Mouse (Mus musculus): ENCODE measurements at regions not wholly inside any gene's neighbourhood (a gene's known extent, or its start where the extent isn't known, plus 50 kb on each side); places are given as distances from the start of the nearest gene placed in this dataset.

DNA sequence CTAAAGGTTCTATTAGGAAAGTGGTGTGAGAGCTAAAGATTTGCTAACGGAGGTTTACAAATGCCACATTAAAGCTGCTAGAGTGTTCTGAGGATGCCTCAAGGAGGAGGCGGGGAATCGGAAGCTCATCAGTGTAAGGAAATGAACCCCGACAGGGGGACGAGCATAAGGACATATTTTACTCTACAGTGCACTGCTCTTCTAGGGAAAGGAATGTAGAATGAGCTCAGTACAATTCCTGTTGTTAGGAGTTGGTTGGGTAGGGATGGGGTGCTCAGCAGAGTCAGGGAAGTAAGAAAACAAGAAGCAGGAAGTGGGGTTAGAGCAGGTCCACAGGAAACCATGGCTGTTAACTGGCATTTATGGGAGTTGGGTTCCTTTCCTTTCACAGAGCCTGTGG is 54.6 kb downstream of the Mex3b start:
- DNase-seq (ENCODE audit: low read depth, low spot score): no peak

DNA sequence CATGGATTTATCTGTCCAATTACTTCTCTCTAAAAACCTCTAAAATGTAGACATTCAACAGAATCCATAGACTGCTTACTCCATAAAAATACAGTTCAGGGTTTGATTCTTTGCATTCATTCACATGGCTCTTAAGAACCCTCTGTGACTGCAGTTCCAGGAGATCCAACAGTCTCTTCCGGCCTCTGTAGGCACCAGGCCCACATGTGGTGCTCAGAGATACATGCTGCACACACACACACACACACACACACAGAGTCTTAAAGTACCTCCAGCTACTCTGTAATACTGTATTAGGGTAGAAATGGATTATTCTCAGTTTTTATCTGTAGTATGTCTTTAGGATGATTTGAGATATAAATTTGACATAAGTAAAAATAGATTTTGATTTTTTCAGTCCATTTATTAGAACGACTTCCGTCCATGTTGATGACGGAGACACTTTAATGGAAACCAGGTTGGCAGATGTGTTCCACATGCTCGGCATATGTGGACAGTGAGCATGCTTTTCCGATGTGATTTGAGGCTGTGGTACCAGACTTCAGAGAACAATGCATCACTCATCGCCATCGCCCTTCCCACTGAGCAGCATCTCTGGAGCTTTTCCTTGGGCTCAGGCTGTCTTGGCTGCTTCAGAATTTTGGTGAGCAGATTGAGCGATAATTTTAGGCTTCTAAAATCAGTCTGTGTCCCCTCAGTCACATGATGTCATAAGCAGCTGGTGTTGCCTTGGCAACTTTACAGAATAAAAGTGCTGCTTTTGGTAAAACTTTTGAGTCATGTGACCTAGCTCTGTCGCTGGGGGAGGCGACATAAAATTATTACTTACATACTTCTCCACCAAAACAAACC is 56.3 kb downstream of the Mex3b start:
- DNase-seq (ENCODE audit: low read depth, low spot score): peak; percentile 34

DNA sequence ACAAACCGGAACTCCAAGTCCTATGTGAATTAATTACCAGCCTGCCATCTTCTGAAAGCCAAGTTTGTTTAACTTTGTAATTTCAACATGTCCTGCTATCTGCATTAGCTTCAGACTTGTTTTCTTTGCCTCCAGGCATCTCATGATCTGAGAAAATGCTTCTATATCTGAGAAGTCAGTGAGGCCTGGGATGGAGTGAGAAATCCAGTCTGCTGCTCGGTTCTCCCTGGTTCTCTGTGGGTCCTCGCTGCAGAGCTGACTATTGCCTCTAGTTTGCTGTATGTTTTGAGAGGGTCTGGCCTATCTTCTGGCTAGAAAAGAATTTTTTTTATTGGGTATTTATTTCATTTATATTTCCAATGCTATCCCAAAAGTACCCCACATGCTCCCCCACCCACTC is 57.0 kb downstream of the Mex3b start:
- no peak for DNase-seq (ENCODE audit: low read depth, low spot score)

DNA sequence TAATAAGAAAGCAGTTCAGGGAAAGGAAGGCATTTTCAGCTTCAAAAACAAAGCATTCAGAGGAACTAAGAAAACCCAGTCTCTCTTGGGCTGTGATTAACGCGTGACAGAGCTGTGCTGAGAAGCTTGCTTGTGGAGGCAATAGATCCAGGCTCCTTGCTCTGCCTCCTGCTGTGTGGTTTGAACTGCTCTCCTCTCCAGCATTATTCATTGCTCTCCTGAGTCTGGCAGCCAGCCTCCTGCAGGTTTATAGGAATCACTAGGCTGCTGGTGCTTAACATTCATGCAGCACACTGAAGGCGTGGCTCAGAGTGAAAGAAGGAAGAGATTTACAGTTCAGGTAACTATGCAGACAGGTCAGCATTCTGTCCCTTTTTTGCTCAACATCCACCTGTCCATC is 71.2 kb downstream of the Mex3b start:
- DNase-seq (ENCODE audit: low read depth, low spot score): peak; percentile 30

DNA sequence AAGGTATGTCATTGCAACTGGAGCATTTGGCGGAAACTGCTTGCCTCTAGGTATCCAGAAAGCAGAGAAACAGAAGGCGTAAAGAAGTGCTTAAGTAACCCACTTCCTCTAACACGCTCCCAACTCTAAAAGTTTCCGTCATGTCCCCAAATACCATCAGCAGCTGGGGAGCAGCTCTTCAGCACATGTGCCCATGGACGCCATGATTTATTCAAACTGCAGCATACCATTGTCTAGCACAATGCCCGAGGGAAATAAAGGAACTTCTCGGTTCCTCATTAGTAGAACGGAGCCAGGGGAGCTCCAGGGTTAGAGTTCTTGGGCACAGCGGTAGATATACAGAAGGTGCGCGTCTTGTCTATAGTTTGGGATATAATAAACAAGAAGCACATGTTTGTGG is 72.4 kb downstream of the Mex3b start:
- no peak for DNase-seq (ENCODE audit: low read depth, low spot score)

DNA sequence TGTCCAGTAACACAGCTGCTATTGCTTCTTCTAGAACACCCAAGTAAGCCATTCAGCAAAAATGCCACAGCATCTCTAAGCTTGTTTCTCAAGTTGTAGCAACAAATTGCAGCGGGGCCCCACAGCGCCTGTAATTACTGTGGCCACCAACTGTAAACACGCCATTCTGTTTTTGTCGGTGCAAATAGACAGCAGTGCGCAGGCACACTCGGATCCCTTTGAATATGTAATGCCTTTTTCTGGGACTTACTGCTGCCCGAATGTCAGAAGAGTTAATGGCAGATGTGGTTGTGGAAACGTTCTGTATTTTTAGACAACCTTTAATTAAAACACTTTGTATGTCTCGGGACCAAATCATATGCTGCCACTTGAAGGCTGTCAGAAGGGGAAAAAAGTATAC is 76.2 kb downstream of the Mex3b start:
- no peak for DNase-seq (ENCODE audit: low read depth, low spot score)

DNA sequence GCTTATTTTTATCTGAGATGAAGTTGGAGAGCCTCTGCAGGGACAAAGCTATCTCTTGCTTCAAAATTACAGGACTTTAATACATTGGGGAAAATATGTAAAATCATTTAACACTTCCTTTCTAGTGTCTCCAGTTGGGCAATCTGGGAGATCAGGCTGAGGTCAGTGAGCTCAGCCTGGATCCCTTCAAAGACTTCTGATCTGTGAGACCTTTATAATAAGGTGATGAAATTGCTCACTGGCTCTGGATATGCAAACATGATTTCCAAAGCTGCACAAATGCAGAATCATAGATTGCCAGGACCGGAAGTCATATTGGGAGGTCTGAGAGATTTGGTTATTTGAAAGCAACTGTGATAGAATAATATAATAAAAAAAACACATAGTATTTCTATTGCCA is 76.7 kb downstream of the Mex3b start:
- no peak for DNase-seq (ENCODE audit: low read depth, low spot score)

DNA sequence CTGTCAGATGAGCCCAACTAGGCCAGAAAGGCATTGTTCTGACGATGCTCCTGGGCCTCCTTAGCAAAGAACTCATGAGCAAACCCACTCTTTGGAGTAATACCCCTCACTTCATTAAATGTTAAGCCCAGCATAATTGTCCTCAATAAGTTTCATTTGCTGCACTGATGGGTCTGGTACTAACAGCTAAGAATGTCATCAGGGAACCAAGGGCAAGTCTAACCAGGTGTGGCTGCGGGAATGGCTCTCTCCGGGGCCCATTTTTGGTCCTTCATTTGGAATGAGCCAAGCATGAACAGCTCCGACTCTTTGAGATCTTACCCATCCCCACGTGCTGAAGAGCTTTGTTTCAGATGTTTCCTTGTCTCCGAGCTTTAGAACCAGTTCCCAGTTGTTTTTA is 82.2 kb downstream of the Mex3b start:
- no peak for DNase-seq (ENCODE audit: low read depth, low spot score)

DNA sequence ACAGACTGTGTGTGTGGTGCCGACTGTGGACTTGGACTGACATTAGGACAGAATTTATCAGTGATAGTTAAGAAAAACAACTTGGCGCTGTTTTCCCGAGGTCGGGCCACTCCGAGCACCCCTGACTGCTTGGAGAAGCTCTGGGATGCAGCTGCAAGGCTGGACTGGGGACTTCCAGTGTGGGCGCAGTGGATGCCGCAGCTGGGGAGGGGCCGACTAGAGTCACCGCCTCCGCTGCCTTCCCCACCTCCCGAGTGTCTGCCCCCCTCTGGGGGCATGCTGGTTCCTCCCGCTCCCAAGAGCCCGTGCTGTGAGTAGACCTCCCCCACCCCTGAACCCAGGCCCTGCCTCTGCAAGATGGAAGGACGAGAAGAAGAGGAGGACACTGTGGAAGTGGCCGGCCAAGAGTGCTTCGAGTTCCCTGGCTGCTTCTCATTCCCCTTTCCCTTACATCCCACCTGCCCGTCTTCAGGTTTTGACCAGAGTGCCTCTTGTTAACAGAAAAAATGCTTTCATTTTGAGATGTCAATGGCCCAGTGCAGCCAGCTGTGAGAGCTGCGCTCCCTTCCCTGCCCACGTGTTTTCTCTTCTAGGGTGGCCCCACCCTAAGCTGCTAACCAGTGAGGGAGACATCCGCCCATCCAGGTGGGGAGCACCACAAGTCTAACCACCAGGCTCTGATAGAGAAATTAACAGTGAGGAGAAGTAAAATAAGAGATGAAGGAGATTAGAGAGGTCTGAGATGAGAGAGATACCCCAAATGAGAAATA is 90.3 kb downstream of the Mex3b start:
- DNase-seq (ENCODE audit: low read depth, low spot score): no peak

DNA sequence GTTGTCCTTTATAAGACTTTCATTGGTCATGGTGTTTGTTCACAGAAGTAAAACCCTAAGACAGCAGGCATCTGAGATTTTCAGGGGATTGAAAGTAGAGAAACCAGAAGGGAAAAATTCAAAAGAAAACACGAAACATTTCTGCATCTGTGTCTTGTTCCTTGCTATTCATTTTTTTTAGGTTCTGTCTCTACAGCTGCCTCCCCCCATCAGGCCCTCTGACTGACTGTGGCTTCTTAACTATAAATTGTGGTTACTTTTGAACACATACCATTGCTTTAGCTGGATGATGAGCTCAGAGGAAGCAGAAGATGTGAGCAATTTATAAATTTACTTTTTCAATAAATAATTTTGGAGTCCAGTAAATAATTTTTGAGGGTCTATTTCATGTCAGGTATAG is 103.5 kb downstream of the Mex3b start:
- no peak for DNase-seq (ENCODE audit: low read depth, low spot score)

DNA sequence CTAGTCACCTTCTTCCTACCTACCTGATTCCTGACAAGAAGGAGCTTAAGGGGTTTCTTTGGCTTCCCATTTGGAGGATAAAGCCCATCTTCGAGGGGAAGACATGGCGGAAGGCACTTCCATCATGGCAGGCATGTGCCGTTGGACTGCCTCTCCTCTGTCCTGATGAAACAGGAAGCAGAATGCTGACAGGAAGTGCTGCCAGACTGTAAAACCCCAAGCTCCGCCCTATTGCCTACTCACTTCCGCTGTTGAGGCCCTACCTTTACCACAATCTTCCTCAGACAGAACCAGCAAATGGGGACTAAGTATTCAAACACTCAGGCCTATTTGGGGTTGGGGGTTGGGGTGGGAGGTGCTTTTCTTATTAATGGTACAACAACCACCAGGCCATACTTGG is 104.1 kb downstream of the Mex3b start:
- no peak for DNase-seq (ENCODE audit: low read depth, low spot score)

DNA sequence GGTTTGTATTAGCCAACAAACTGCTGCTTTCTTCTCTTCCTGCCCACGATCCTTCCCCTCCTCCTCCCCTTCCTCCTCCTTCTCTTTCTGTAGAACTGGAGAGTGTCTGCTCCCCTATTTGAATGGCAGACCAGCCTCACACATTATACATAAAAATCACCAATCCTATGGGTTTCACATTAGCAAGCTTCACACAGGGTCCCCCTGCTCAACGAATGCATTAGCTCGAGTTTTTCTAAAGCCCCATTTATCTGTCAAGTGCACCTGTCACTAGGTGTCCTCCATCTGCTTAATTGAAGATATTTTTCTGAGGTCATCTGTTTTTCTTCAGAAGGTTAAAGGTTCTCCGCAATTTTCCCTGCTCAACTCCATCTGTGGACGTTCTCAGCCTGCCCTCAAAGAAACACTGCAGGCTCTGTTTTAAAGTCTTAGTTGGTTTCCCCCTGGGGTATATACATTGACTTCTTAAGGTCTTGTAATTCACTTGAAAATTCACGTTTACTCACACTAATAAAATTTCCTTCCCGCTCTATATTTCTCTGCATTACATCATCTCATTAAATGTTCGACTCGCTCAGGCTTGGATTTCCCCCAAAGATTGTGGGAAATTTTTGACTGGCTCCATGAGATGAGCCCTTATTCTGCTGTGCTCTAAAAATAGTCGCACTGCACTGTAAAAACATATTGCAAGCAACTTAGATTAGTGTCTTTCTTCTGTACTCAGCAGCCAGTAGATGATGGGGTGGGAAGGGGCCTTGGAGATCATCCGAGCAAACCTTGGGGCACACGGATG is 105.3 kb downstream of the Mex3b start:
- DNase-seq (ENCODE audit: low read depth, low spot score): peak; percentile 1

DNA sequence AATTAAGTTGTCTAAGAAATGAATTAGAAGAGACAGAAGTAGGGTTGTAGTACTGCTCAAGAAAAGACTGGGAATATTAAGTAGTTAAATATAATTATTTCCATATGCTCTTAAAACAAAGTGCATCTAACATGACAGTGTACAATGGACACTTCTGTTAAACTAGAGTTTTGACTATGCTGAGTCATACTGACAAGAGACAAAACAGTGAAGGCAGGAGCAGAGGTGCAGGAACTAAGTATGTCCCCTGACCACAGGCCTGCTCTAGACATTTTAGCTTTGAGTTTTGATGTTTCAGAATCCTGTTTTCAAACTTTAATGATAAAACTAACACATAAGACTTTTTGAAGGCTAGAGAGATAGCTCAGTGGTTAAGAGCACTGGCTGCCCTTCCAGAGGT is 123.6 kb downstream of the Mex3b start:
- DNase-seq (ENCODE audit: low read depth, low spot score): no peak

DNA sequence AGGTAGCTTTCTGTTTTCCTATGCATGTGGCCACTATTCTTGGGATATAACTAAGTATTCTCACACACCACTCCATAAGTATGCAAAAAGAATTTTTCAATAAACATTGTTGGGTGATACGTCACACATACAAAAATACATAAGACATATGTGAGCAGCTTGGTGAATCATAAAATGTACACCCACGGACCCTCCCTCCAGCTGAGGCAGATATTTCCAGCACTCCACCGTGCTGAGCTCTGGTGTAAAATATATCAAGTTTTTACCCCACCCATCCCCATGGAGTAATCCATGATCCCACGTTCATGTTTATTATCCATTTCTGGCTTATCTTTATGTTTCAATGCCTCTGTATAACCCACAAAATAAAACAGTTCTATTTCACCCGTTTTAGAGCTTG is 126.0 kb downstream of the Mex3b start:
- no peak for DNase-seq (ENCODE audit: low read depth, low spot score)

DNA sequence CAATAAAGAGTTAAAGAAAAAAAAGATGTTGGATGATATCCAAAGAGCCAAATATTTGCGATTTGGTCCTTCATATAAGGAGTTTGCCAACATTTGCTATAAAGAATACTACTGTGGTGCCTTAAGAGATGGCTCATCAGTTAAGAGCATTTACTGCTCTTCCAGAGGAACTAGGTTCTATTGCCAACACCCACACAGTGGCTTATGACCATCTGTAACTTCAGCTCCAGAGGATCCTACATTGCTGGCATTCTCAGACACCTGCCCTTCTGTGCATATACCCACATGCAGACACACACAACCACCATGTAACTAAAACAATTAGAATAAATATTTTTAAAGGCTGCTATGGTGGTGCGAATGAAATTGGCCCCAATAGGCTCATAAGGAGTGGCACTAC is 131.7 kb downstream of the Mex3b start:
- DNase-seq (ENCODE audit: low read depth, low spot score): no peak

DNA sequence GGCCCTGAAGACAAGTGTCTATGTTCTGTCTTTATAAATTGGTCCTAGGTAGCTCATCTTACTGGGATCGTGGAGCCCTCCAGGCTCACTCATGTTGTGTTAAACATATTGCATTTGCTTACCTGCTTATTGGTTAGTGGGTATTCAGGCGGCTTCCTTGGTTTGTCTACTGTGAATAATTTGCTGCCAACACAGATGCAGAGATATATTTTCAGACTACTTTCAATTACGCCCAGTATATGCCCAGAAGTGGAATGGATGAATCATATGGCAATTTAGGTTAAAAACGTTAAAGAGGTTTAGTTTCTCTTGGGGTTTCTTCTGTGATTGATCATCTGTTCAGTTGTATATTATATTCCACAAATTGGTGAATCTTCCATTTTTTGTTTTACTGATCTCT is 140.4 kb downstream of the Mex3b start:
- DNase-seq (ENCODE audit: low read depth, low spot score): no peak

DNA sequence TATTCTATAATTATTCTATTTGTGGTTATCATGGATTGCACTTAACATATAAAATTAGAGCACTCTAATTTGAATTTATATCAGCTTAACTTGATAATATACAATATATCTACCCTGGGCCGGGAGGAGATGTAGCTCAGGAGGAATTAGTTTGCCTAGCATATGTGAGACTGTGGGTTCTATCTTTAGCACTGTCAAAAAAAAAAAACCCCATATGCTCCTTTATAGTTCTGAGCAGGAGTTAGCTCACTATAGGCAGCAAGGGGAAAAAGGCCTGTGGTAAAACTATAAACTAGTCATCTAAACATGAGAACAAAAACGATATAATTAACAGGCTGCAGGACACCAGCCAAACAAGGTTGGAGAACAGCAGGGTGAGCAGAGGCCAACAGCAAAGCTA is 145.0 kb downstream of the Mex3b start:
- DNase-seq (ENCODE audit: low read depth, low spot score): no peak

DNA sequence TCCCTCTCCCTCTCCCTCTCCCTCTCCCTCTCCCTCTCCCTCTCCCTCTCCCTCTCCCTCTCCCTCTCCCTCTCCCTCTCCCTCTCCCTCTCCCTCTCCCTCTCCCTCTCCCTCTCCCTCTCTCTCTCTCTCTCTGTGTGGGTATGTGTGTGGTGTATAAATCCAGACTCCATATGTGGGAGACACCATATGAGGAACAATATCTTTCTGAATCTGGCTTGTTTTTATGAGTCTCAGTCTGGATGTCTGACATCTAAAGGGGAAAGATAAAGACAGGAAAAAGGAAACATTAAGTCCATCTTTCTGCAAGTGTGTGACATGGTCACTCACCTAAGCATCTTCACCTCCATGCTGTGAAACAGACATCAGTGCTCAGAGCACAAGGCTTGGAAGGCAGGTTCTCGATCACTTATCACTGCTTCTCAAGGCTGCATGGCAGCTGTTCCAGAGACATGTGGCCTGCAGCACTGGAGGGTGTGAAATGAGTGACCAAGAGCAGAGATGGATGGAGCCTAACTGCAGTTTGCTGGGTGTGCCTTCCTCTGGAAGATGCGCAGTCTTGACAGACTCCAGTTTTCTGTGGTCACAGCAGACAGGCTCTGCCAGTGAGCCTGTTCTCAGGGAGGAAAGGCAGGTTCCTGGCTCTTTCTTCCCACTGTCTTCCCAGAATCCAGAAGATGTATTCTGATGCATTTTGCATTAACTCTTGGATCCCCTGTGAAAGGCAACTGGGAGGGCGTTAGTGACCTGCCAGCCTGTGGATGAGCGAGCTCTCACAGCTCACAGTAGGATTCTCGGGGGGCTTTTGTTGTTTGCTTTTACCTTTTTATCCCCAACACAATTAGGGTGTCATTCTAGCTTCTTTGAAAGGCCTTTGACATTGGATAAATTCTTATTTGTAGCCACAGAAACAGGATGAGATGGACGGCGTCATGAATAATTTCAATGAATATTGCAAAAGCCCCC is 147.9 kb downstream of the Mex3b start:
- no peak for DNase-seq (ENCODE audit: low read depth, low spot score)

DNA sequence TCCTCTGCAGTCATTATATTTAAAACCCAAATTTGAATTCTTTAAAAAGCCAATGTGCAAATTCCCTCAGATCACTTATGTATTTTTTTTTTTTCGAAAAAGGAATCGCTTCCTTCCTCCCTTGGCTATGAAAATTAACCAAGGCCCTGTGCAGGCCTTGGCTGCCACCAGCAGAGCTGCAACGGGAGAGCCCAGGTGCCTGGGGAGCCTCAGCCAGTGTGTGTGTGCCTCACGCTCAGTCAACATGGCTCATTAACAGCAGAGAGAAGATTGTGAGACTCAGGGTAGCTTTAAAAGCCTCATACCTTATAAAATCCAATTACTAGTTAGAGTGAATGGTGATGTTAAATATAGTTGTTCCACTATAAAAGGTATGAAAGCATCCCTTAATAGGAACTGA is 148.6 kb downstream of the Mex3b start:
- DNase-seq (ENCODE audit: low read depth, low spot score): no peak

DNA sequence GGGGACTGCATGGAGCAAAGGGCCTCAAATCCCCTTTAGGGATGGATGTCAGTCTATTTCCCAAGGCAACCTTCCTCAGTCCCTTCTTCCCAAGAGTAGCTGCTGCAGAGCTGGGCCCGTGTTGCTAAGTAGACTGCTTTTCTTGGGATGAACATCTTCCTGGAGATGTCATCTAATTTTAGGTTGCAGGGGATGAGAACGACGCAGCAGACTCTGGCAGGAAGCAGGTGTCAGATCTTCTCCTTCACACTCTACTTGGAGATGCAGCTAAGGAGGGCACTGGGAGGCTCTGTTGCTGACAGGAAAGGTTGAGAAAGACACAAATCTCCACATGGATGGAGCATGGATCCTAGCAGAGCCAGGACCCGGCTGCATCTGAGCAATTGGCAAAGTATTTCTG is 149.4 kb downstream of the Mex3b start:
- DNase-seq (ENCODE audit: low read depth, low spot score): no peak

DNA sequence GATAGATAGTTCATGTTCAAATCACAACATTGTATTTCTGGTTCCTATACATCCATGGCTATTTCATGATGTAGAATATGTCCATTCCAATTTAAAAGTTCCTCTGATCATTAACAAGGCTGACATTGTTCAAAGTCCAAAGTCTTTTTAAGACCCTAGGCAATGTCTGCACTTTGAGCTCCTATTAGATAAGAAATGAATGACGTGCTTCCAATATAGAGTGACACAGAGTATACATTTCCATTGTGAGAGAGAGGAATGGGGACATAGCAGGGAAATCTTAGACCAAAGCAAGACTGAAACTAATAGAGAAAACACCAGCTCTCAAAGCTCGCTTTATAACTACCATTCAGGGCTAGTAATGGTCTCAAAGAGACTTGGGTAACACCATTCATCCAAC is 153.5 kb downstream of the Mex3b start:
- no peak for DNase-seq (ENCODE audit: low read depth, low spot score)

Measured in embryo, embryonic 11.5 days (tissue).